Mouse (Mus musculus): ENCODE data around the gene Tspo2.

Gene Tspo2

DNA sequence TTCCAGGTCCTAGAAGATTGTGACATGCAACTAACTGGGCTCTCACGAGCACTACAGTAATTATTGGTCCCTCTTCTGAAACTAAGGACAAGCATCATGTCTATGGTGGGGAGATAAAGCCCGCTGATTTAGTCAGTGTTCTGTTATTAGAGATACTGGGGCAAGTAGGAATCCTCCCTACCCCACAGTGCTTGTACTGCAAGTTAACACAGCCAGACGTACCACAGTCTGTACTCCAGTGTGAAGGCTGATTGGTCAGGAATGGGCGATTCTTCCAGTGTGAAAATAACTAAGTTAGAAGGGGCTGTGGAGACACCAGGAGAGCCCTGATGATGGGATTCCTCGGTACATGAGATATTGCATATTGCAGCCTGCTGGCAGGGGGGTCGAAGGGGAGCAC is 33.8 kb downstream of the Tspo2 start:
- DNase-seq (ENCODE audit: low spot score): no peak

GRCm38 (mm10) chr17:48416425-48417195 is 34.7 kb downstream of the Tspo2 start:
- DNase-seq (ENCODE audit: low spot score): peak; percentile 54

- DNase-seq (ENCODE audit: low spot score): no peak
These were observed 35.3 kb downstream of the Tspo2 start for GRCm38 (mm10) chr17:48416011-48416410.

GRCm38 (mm10) chr17:48411241-48411640 is 40.1 kb downstream of the Tspo2 start:
- DNase-seq (ENCODE audit: low spot score): no peak

DNA sequence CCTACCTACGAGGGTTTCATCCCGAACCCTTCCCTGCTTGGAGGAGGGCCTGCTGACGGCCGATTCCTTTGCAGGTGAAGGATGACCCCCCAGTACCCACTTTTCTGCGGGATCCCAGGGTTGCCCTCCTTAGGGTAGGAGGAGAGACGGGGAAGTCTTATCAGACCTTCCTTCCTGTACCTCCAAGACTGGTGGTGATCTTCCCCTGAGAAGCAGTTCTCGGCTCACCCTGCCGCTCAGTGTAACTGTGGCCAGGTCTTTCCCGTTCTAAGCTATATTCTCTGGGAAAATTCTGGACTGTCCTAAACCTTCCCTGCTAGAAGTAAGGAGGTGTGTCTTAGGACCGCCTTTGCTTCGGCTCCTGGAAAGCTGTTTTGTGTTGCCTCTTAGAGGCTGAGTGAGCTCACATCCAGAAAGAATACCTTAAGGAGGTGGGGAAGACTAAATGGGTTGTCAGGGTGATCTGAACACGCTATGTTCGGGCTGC is 41.0 kb downstream of the Tspo2 start:
- DNase-seq (ENCODE audit: low spot score): peak; percentile 44

- DNase-seq (ENCODE audit: low spot score): peak; percentile 99
These were observed 41.7 kb downstream of the Tspo2 start, which contains the start of the genes Nfya and Oard1 for GRCm38 (mm10) chr17:48409380-48410298. Gene Nfya, minus strand, starts transcription at chr17:48409906. Gene Oard1, plus strand, starts transcription at chr17:48410014.

GRCm38 (mm10) chr17:48408526-48409291 is 42.6 kb downstream of the Tspo2 start:
- peak; percentile 71 for DNase-seq (ENCODE audit: low spot score)

- DNase-seq (ENCODE audit: low spot score): no peak
These were observed 43.3 kb downstream of the Tspo2 start for GRCm38 (mm10) chr17:48407910-48408525.

DNA sequence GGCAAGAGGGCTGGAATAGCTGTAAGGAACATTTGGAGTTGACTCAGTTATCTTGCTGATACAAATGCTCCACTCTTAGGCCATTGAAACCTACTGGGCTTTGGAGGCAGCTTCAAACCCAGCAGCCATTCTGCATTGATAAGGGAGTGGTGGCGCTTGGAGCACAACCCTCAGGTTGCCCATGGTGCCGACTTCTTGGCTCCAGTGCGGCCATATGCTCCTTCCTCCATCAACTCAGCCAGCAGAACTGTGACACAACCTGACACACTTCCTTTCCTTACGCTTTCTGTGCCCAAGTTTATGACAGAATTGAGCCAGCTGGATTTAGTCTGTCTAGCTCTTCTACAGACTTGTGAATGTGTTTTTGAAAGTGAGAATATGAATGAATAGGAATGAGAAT is 44.2 kb downstream of the Tspo2 start:
- DNase-seq (ENCODE audit: low spot score): no peak

DNA sequence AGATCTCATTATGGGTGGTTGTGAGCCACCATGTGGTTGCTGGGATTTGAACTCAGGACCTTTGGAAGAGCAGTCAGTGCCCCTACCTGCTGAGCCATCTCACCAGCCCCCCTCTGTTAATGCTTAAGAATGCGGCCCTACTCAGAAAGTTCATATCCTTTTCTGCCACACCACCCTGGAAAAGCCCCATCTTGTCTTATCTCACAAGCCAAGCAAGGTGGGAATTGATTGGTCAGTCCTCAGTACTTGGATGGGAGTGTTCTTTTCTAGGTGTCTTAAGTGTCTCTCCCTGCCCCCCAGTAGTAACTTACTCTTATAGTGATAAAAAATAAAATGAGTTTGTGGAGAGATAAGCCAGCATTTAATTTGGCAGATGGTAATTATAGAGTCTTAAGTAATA is 46.6 kb downstream of the Tspo2 start:
- no peak for DNase-seq (ENCODE audit: low spot score)

DNA sequence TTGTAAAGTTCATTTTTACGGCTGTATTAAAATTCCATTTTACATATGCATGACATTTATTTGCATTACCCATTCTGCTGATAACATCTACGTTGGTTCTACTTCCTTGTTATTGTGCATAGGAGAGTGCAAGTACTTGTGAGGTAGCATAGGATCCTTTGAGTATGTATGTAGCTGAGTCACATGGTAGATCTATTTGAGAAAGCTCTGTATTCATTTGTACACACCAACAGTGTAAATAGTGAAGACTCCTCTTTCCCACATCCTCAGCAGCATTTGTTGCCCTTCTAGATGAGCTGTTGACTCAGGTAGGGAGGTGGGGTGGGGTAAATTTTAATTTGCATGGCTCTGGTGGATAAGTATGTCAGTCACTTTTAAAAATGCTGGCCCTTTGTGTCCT is 47.5 kb downstream of the Tspo2 start:
- DNase-seq (ENCODE audit: low spot score): no peak

GRCm38 (mm10) chr17:48402751-48403150 is 48.6 kb downstream of the Tspo2 start:
- no peak for DNase-seq (ENCODE audit: low spot score)

DNA sequence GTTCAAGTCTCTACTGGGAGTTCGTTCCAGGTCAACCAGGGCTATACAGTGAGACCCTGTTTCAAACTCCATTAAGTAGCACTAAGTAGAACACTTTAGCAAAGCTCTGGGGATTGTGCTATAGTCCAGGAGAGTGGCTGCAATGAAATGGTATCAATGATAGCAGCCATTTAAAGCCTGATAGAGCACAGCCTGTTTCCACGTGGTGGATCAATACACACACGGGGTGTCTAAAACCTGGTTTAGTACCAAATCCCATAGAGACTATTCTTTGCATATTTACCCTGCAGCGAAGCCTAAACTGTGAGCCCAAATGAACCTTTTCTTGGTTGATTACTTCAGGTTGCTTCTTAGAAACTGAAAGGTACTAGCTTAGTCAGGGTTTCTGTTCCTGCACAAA is 49.6 kb downstream of the Tspo2 start:
- DNase-seq (ENCODE audit: low spot score): no peak
